Mouse (Mus musculus): Measurements from ENCODE around the gene Arhgap10. TPM values are rescaled to one million over a fixed set of nuclear protein-coding genes. Genes with fewer than 3 reads are reported as not detected.
A peak's percentile ranks its signal among the peaks of the same experiment; 100 is the strongest.

The Arhgap10 gene
- polyA plus RNA-seq, 1 experiment from 2014 or later = 19.7 TPM

DNA sequence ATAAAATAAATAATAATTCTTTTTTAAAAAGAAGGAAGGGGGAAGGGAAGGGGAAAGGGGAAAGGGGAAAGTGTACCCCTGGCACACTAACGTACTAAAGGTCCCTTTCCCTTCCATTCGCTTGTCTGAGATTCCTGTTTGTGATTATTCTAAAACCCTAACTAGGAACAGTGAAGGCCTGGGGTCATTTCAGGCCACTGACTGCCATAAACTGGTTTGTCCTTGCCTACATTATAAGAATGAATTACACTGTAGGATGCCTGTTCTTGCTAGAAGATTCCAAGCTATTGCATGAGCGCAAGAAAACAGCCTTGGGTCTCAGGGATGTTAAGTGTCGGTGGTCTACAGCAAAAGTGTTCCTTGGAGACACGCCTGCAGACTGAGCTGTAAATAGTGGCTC is 263.3 kb downstream of the Arhgap10 start:
- no peak for ATAC-seq
- Histone ChIP-seq H3K27me3 (replicated peaks; ENCODE audit: control insufficient read depth, insufficient read depth, low read length) (no peaks in the 10 kb centered on the region), H3K9me3 (ENCODE audit: control insufficient read depth) (no peaks in the 10 kb centered on the region), H3K4me2 (replicated peaks; ENCODE audit: low read depth) (no peak overlapping the region), H3K4me3 (ENCODE audit: low read depth, low read length) (no peak overlapping the region), H3K36me3 (ENCODE audit: control insufficient read depth, insufficient read depth) (peaks cover 49% of the 10 kb centered on the region), H3K9ac (ENCODE audit: low read depth, low read length) (no peak overlapping the region), H3K4me1 (replicated peaks; ENCODE audit: control insufficient read depth, insufficient read depth, low read length) (no peaks in the 10 kb centered on the region; the same call in 1 of the 2 replicates), H3K27ac (ENCODE audit: low read depth, low read length) (no peak overlapping the region)
- no peak for TF ChIP-seq CTCF (IDR thresholded peaks at IDR 0.05; ENCODE audit: low read depth)
- 71% methylated on average over 5 of the region's 5 CpGs for WGBS

DNA sequence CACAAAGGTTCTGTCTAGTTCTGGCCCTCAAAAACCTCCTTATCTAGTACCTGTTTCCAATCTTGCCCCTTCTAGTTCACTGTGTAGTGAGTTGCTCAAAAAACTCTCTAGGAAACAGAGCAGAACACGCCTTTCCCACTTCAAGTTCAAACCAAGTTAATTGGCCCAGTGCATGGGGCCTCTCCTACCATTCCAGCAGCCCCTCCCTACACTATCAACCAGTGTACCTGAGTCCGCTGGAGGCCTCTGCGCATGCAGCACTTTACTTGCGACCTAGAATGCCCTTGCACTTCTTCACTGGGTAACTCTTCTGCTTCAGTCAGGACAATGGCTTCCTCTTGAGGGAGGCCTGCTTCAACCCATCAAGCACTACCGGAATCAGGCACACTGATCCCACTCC is 266.6 kb downstream of the Arhgap10 start:
- no peak overlapping the region for H3K9ac ChIP-seq (ENCODE audit: low read depth, low read length)
- no peak overlapping the region for H3K4me2 ChIP-seq (replicated peaks; ENCODE audit: low read depth)
- no peaks in the 10 kb centered on the region; the same call in 1 of the 2 replicates for H3K4me1 ChIP-seq (replicated peaks; ENCODE audit: control insufficient read depth, insufficient read depth, low read length)
- WGBS = 47% methylated on average over 5 of the region's 5 CpGs
- ATAC-seq = peak; percentile 75
- H3K4me3 ChIP-seq (ENCODE audit: low read depth, low read length) = no peak overlapping the region
- H3K27me3 ChIP-seq (replicated peaks; ENCODE audit: control insufficient read depth, insufficient read depth, low read length) = no peaks in the 10 kb centered on the region
- H3K9me3 ChIP-seq (ENCODE audit: control insufficient read depth) = no peaks in the 10 kb centered on the region
- H3K27ac ChIP-seq (ENCODE audit: low read depth, low read length) = no peak overlapping the region
- no peak for TF ChIP-seq CTCF (IDR thresholded peaks at IDR 0.05; ENCODE audit: low read depth)
- H3K36me3 ChIP-seq (ENCODE audit: control insufficient read depth, insufficient read depth) = peaks cover 40% of the 10 kb centered on the region; the same call in 1 of the 2 replicates

DNA sequence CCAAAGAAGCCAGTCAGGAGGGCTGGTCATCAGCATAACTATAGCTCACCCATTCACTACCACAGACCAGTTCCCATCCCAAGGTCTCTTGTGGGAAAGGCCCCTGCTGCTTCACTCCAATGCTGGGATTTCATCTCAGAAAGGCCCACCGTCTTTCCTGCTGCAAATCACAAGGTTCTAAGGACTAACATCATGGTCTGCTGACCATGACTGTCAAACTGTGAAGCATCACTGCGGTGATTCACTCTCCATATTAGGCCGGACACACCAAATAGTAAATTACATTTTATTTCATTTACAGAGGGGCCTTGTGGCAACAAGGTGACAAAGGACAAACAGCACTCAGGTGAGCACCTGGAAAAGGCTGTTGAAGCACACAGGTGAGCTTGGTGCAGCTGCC is 267.7 kb downstream of the Arhgap10 start:
- ATAC-seq = no peak
- H3K27me3 ChIP-seq (replicated peaks; ENCODE audit: control insufficient read depth, insufficient read depth, low read length) = no peaks in the 10 kb centered on the region
- peaks cover 36% of the 10 kb centered on the region; the same call in 1 of the 2 replicates for H3K36me3 ChIP-seq (ENCODE audit: control insufficient read depth, insufficient read depth)
- H3K27ac ChIP-seq (ENCODE audit: low read depth, low read length) = no peak overlapping the region
- 91% methylated on average over 3 of the region's 3 CpGs for WGBS
- no peak overlapping the region for H3K4me2 ChIP-seq (replicated peaks; ENCODE audit: low read depth)
- H3K9me3 ChIP-seq (ENCODE audit: control insufficient read depth) = no peaks in the 10 kb centered on the region
- no peak overlapping the region for H3K4me3 ChIP-seq (ENCODE audit: low read depth, low read length)
- H3K4me1 ChIP-seq (replicated peaks; ENCODE audit: control insufficient read depth, insufficient read depth, low read length) = no peaks in the 10 kb centered on the region; the same call in 1 of the 2 replicates
- TF ChIP-seq CTCF (IDR thresholded peaks at IDR 0.05; ENCODE audit: low read depth) = no peak
- no peak overlapping the region for H3K9ac ChIP-seq (ENCODE audit: low read depth, low read length)

DNA sequence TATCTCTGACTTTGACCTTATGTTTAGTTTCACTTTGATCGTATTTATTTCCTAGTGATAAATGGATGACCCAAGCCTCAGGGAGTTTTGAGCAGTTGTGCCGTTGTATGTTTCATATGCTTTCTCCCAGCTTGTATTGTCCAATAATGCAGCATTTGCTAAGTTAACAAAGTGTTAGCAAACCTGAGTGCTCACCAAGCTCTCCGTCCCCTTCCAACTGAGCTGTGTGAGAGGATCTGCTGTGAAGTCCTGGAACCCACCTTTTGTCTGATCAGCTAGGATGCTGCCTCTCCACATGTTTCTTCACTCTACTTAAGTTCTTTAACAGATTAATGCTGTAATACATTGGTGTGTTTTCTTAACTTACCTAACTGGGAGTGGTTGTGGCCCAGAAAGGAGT is 276.4 kb downstream of the Arhgap10 start:
- Histone ChIP-seq H3K36me3 (ENCODE audit: control insufficient read depth, insufficient read depth) (peaks cover 8% of the 10 kb centered on the region; the same call in 1 of the 2 replicates), H3K9me3 (ENCODE audit: control insufficient read depth) (no peaks in the 10 kb centered on the region), H3K4me2 (replicated peaks; ENCODE audit: low read depth) (no peak overlapping the region), H3K27ac (ENCODE audit: low read depth, low read length) (no peak overlapping the region), H3K4me3 (ENCODE audit: low read depth, low read length) (no peak overlapping the region), H3K27me3 (replicated peaks; ENCODE audit: control insufficient read depth, insufficient read depth, low read length) (no peaks in the 10 kb centered on the region), H3K4me1 (replicated peaks; ENCODE audit: control insufficient read depth, insufficient read depth, low read length) (no peaks in the 10 kb centered on the region), H3K9ac (ENCODE audit: low read depth, low read length) (no peak overlapping the region)
- no peak for TF ChIP-seq CTCF (IDR thresholded peaks at IDR 0.05; ENCODE audit: low read depth)
- no peak for ATAC-seq
- 69% methylated on average over 3 of the region's 3 CpGs for WGBS

DNA sequence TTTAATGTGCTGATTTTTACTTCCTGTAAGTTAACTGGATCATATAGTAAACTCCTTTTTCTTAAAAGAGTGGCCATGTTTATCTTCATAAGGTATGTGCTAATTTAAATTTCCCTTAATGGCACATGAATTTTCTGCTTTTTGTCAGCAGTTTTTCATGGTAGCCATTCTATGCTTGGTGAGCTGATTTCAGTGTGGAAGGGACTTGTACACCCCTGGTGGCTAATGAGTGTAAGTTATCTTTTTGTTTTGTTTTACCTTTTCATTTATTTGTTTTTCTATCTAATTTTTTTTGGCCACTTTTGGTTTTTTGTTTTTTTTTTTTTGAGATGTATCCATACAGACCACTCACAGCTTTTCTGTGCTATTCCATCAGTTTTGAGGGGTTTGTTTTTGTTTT is 278.3 kb downstream of the Arhgap10 start:
- no peaks in the 10 kb centered on the region for H3K36me3 ChIP-seq (ENCODE audit: control insufficient read depth, insufficient read depth)
- TF ChIP-seq CTCF (IDR thresholded peaks at IDR 0.05; ENCODE audit: low read depth) = peak; percentile 57
- ATAC-seq = no peak
- no peaks in the 10 kb centered on the region for H3K4me1 ChIP-seq (replicated peaks; ENCODE audit: control insufficient read depth, insufficient read depth, low read length)
- no peak overlapping the region for H3K27ac ChIP-seq (ENCODE audit: low read depth, low read length)
- no peaks in the 10 kb centered on the region for H3K27me3 ChIP-seq (replicated peaks; ENCODE audit: control insufficient read depth, insufficient read depth, low read length)
- no peak overlapping the region for H3K4me3 ChIP-seq (ENCODE audit: low read depth, low read length)
- no peak overlapping the region for H3K4me2 ChIP-seq (replicated peaks; ENCODE audit: low read depth)
- no peak overlapping the region for H3K9ac ChIP-seq (ENCODE audit: low read depth, low read length)
- no peaks in the 10 kb centered on the region for H3K9me3 ChIP-seq (ENCODE audit: control insufficient read depth)

DNA sequence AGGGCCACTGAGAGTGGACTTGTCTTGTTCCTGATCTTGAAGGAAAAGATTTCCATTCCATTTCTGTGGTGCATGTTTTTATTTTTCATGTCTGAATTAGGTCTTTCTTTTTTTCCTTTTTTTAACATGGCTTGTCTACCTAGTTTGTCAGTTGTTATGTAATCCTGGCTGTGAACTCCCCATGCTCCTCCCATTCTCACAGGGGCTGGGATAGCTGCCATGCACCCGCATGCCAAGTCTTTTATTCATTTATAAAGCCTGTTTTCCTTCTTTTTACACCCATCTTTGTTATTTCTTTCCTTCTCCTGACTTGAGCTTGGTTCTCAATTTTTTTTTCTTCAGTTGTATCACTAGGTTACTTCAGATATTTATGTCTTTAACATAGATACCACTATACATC is 281.1 kb downstream of the Arhgap10 start:
- Histone ChIP-seq H3K4me3 (ENCODE audit: low read depth, low read length) (no peak overlapping the region), H3K9me3 (ENCODE audit: control insufficient read depth) (no peaks in the 10 kb centered on the region), H3K4me1 (replicated peaks; ENCODE audit: control insufficient read depth, insufficient read depth, low read length) (0 out of 2 replicates have a peak, but pooled peaks cover 4% of the 10 kb centered on the region), H3K9ac (ENCODE audit: low read depth, low read length) (no peak overlapping the region), H3K4me2 (replicated peaks; ENCODE audit: low read depth) (no peak overlapping the region), H3K36me3 (ENCODE audit: control insufficient read depth, insufficient read depth) (no peaks in the 10 kb centered on the region), H3K27me3 (replicated peaks; ENCODE audit: control insufficient read depth, insufficient read depth, low read length) (no peaks in the 10 kb centered on the region), H3K27ac (ENCODE audit: low read depth, low read length) (no peak overlapping the region)
- TF ChIP-seq CTCF (IDR thresholded peaks at IDR 0.05; ENCODE audit: low read depth) = no peak
- 89% methylated on average over 1 of the region's 1 CpGs for WGBS
- ATAC-seq = no peak

DNA sequence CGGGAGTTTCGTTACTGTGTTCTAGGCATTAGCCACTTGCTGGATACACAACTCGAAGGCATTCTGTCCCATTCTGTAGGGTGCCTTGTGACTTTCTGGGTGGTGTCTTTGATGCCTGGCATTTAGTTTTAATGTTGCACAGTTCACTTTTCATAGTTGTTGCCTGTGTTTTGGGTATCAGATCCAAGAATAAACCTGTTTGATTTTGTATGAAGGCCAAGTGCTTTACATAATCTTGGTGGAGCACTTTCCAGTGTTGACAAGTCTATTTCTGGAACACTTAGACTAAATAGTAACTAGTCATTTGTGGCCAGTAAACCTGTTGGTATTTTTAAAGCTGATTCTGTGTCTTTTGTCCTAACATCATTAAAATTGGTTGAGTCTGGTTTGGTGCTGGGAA is 285.3 kb downstream of the Arhgap10 start:
- no peak overlapping the region for H3K9ac ChIP-seq (ENCODE audit: low read depth, low read length)
- 0 out of 2 replicates have a peak, but pooled peaks cover 4% of the 10 kb centered on the region for H3K4me1 ChIP-seq (replicated peaks; ENCODE audit: control insufficient read depth, insufficient read depth, low read length)
- H3K4me3 ChIP-seq (ENCODE audit: low read depth, low read length) = no peak overlapping the region
- no peak overlapping the region for H3K4me2 ChIP-seq (replicated peaks; ENCODE audit: low read depth)
- H3K36me3 ChIP-seq (ENCODE audit: control insufficient read depth, insufficient read depth) = no peaks in the 10 kb centered on the region
- H3K27me3 ChIP-seq (replicated peaks; ENCODE audit: control insufficient read depth, insufficient read depth, low read length) = no peaks in the 10 kb centered on the region
- no peak for ATAC-seq
- H3K27ac ChIP-seq (ENCODE audit: low read depth, low read length) = no peak overlapping the region
- no peaks in the 10 kb centered on the region for H3K9me3 ChIP-seq (ENCODE audit: control insufficient read depth)
- 88% methylated on average over 3 of the region's 3 CpGs for WGBS
- no peak for TF ChIP-seq CTCF (IDR thresholded peaks at IDR 0.05; ENCODE audit: low read depth)
